Mouse (Mus musculus): ENCODE results near the gene Tmeff2. TPM values are rescaled to one million over a fixed set of nuclear protein-coding genes. Genes with fewer than 3 reads are reported as not detected.

The Tmeff2 gene
- not detected in 2 replicates for polyA plus RNA-seq (2012; ENCODE audit: low replicate concordance)

DNA sequence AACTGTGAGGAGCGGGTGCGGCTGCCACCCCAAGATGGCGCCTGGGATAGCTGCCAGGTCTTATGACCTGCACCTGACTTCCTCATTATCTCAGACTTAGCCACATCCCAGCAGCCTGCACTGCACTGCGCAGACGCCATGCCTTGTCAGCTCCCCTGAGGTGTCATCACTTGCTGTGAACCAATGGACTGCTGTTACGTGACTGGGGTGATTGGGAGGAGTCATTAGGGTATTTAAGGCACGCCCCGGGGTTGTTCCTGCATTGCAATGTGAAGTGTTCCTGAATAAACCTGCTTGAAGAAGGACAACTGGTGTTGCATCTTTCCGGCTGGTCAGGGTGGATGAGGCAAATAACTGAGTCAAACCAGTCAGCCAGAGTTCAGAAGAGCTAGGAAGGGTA, at the start of gene Tmeff2:
Gene Tmeff2 (plus strand): TSS at position 262 of the 400 bp plus-strand sequence.

Measured in hematopoietic multipotent progenitor cell, adult 10-12 weeks (in vitro differentiated cells).